Mouse (Mus musculus) embryonic facial prominence, embryonic 13.5 days (tissue): Measurements from ENCODE around the gene Dapp1. TPM values are rescaled to one million over a fixed set of nuclear protein-coding genes. Genes with fewer than 3 reads are reported as not detected.
A peak's percentile ranks its signal among the peaks of the same experiment; 100 is the strongest.

Experiments used
- ATAC-seq: fragments of 200-750 bp; cut with Nextera tagmentation; 2 replicates; pipeline ENCODE4 v1.8.0; 2017; ENCODE audit warnings: low read depth; ENCODE audit not compliant: insufficient number of reproducible peaks, insufficient read depth, low FRiP score, low TSS enrichment
- H3K27ac ChIP-seq: fragments of 300-500 bp; sonication (generic); 2 replicates; pipeline ENCODE4 v1.5.1; 2015; ENCODE audit warnings: moderate library complexity, mild to moderate bottlenecking, inconsistent platforms
- H3K27me3 ChIP-seq: fragments of 300-500 bp; sonication (generic); 2 replicates; pipeline ENCODE4 v1.6.1; 2015; ENCODE audit warnings: mild to moderate bottlenecking, inconsistent platforms
- H3K36me3 ChIP-seq: fragments of 300-500 bp; sonication (generic); 2 replicates; pipeline ENCODE4 v1.6.1; 2015; ENCODE audit warnings: mild to moderate bottlenecking, inconsistent platforms
- H3K4me1 ChIP-seq: fragments of 300-500 bp; sonication (generic); 2 replicates; pipeline ENCODE4 v1.6.1; 2015; ENCODE audit warnings: inconsistent platforms
- H3K4me2 ChIP-seq: fragments of 300-500 bp; sonication (generic); 2 replicates; pipeline ENCODE4 v1.6.1; 2015; ENCODE audit warnings: moderate library complexity, mild to moderate bottlenecking, inconsistent platforms
- H3K4me3 ChIP-seq: fragments of 300-500 bp; sonication (generic); 2 replicates; pipeline ENCODE4 v1.5.1; 2015; ENCODE audit warnings: mild to moderate bottlenecking, inconsistent platforms
- H3K9ac ChIP-seq: fragments of 300-500 bp; sonication (generic); 2 replicates; pipeline ENCODE4 v1.6.1; 2015; ENCODE audit warnings: mild to moderate bottlenecking, inconsistent platforms
- H3K9me3 ChIP-seq: fragments of 300-500 bp; sonication (generic); 2 replicates; pipeline ENCODE4 v1.6.1; 2016; ENCODE audit warnings: inconsistent platforms
- WGBS: fragments of 180-500 bp; shearing (Covaris S2); methylation state at CpG from one replicate; pipeline ENCODE4 v1.1.7; 2015; ENCODE audit warnings: mixed read lengths; 5-methylcytosine and 5-hydroxymethylcytosine counted together
- polyA plus RNA-seq: library from polyadenylated mRNA; unstranded; fragments of >200 nt; fragmentation: Nextera tagmentation; extraction: Ambion mirVana; gene quantifications from 2 replicates; pipeline ENCODE4 v1.2.1, GENCODE M21; 2015

Gene Dapp1
- polyA plus RNA-seq, 1 experiment from 2014 or later: 5.9 TPM

- WGBS: 82% methylated on average over 7 of the region's 7 CpGs
- no peaks in the 10 kb centered on the region for H3K36me3 ChIP-seq
- ATAC-seq: no peak
Measured at GRCm38 (mm10) chr3:138003264-138003663, 21.9 kb upstream of the Dapp1 start.

GRCm38 (mm10) chr3:138002545-138002944 is 21.2 kb upstream of the Dapp1 start:
- H3K4me3 ChIP-seq: no peak overlapping the region
- H3K4me2 ChIP-seq: no peak overlapping the region
- H3K27ac ChIP-seq: no peak overlapping the region
- no peaks in the 10 kb centered on the region for H3K9me3 ChIP-seq
- no peak for ATAC-seq
- H3K27me3 ChIP-seq: no peaks in the 10 kb centered on the region
- H3K4me1 ChIP-seq: peaks cover 12% of the 10 kb centered on the region
- H3K9ac ChIP-seq: no peak overlapping the region
- WGBS: 85% methylated on average over 6 of the region's 6 CpGs
- no peaks in the 10 kb centered on the region for H3K36me3 ChIP-seq

More at GRCm38 (mm10) chr3:138003264-138003663, 21.9 kb upstream of the Dapp1 start:
- Histone ChIP-seq H3K27me3 (no peaks in the 10 kb centered on the region), H3K4me3 (no peak overlapping the region), H3K9me3 (no peaks in the 10 kb centered on the region), H3K4me2 (no peak overlapping the region), H3K27ac (no peak overlapping the region), H3K9ac (no peak overlapping the region), H3K4me1 (peaks cover 12% of the 10 kb centered on the region)

- Histone ChIP-seq H3K36me3 (no peaks in the 10 kb centered on the region), H3K4me3 (no peak overlapping the region), H3K27ac (no peak overlapping the region), H3K4me2 (no peak overlapping the region), H3K9me3 (no peaks in the 10 kb centered on the region), H3K4me1 (peaks cover 10% of the 10 kb centered on the region), H3K27me3 (no peaks in the 10 kb centered on the region), H3K9ac (no peak overlapping the region)
- no peak for ATAC-seq
- 71% methylated on average over 4 of the region's 4 CpGs for WGBS
Measured at GRCm38 (mm10) chr3:138001865-138002264, 20.5 kb upstream of the Dapp1 start.

- Histone ChIP-seq H3K9ac (no peak overlapping the region), H3K4me1 (peaks cover 6% of the 10 kb centered on the region), H3K27ac (no peak overlapping the region), H3K36me3 (no peaks in the 10 kb centered on the region), H3K4me2 (no peak overlapping the region), H3K9me3 (no peaks in the 10 kb centered on the region), H3K27me3 (no peaks in the 10 kb centered on the region), H3K4me3 (no peak overlapping the region)
- ATAC-seq: no peak
- 44% methylated on average over 4 of the region's 4 CpGs for WGBS
Measured at GRCm38 (mm10) chr3:138000724-138001069, 19.4 kb upstream of the Dapp1 start.

GRCm38 (mm10) chr3:138000062-138000723 is 18.8 kb upstream of the Dapp1 start:
- Histone ChIP-seq H3K4me1 (peaks cover 6% of the 10 kb centered on the region), H3K9me3 (no peaks in the 10 kb centered on the region), H3K4me2 (no peak overlapping the region), H3K27me3 (no peaks in the 10 kb centered on the region), H3K4me3 (no peak overlapping the region), H3K27ac (no peak overlapping the region), H3K9ac (no peak overlapping the region), H3K36me3 (no peaks in the 10 kb centered on the region)
- ATAC-seq: no peak
- WGBS: 88% methylated on average over 8 of the region's 8 CpGs

- H3K4me3 ChIP-seq: no peak overlapping the region
- H3K4me1 ChIP-seq: peaks cover 8% of the 10 kb centered on the region
- WGBS: 82% methylated on average over 9 of the region's 9 CpGs
- no peaks in the 10 kb centered on the region for H3K36me3 ChIP-seq
- no peak overlapping the region for H3K27ac ChIP-seq
- no peak overlapping the region for H3K9ac ChIP-seq
- H3K9me3 ChIP-seq: no peaks in the 10 kb centered on the region
- no peak overlapping the region for H3K4me2 ChIP-seq
- no peak for ATAC-seq
- no peaks in the 10 kb centered on the region for H3K27me3 ChIP-seq
Measured at GRCm38 (mm10) chr3:137999224-137999790, 18.0 kb upstream of the Dapp1 start.

- no peaks in the 10 kb centered on the region for H3K9me3 ChIP-seq
- peaks cover 8% of the 10 kb centered on the region for H3K4me1 ChIP-seq
- 76% methylated on average over 14 of the region's 14 CpGs for WGBS
- H3K4me3 ChIP-seq: no peak overlapping the region
- no peak overlapping the region for H3K4me2 ChIP-seq
- H3K36me3 ChIP-seq: no peaks in the 10 kb centered on the region
- no peaks in the 10 kb centered on the region for H3K27me3 ChIP-seq
- H3K27ac ChIP-seq: no peak overlapping the region
- H3K9ac ChIP-seq: no peak overlapping the region
- no peak for ATAC-seq
Measured at GRCm38 (mm10) chr3:137998491-137999223, 17.3 kb upstream of the Dapp1 start.

GRCm38 (mm10) chr3:137995486-137995885 is 14.1 kb upstream of the Dapp1 start:
- H3K9me3 ChIP-seq: no peaks in the 10 kb centered on the region
- H3K36me3 ChIP-seq: no peaks in the 10 kb centered on the region
- 84% methylated on average over 7 of the region's 7 CpGs for WGBS
- H3K27ac ChIP-seq: no peak overlapping the region
- no peak overlapping the region for H3K4me3 ChIP-seq
- no peaks in the 10 kb centered on the region for H3K27me3 ChIP-seq
- H3K4me1 ChIP-seq: peaks cover 5% of the 10 kb centered on the region; the same call in 1 of the 2 replicates
- no peak overlapping the region for H3K4me2 ChIP-seq
- no peak overlapping the region for H3K9ac ChIP-seq
- ATAC-seq: no peak

GRCm38 (mm10) chr3:137994196-137994595 is 12.9 kb upstream of the Dapp1 start:
- Histone ChIP-seq H3K4me2 (no peak overlapping the region), H3K4me1 (0 out of 2 replicates have a peak, but pooled peaks cover 2% of the 10 kb centered on the region), H3K9ac (no peak overlapping the region), H3K27ac (no peak overlapping the region), H3K36me3 (no peaks in the 10 kb centered on the region), H3K9me3 (no peaks in the 10 kb centered on the region), H3K27me3 (no peaks in the 10 kb centered on the region), H3K4me3 (no peak overlapping the region)
- 94% methylated on average over 2 of the region's 2 CpGs for WGBS
- no peak for ATAC-seq

- no peak for ATAC-seq
- Histone ChIP-seq H3K4me2 (no peak overlapping the region), H3K27me3 (no peaks in the 10 kb centered on the region)
Measured at GRCm38 (mm10) chr3:137992366-137992765, 11.0 kb upstream of the Dapp1 start.

GRCm38 (mm10) chr3:137991183-137991582 is 9.8 kb upstream of the Dapp1 start:
- Histone ChIP-seq H3K36me3 (no peaks in the 10 kb centered on the region), H3K9me3 (no peaks in the 10 kb centered on the region), H3K27me3 (no peaks in the 10 kb centered on the region), H3K4me1 (0 out of 2 replicates have a peak, but pooled peaks cover 2% of the 10 kb centered on the region), H3K4me3 (no peak overlapping the region), H3K27ac (no peak overlapping the region), H3K9ac (no peak overlapping the region), H3K4me2 (no peak overlapping the region)
- ATAC-seq: peak; percentile 70; the same call in 1 of the 2 replicates
- 11% methylated on average over 11 of the region's 11 CpGs for WGBS

More at GRCm38 (mm10) chr3:137992366-137992765, 11.0 kb upstream of the Dapp1 start:
- no peaks in the 10 kb centered on the region for H3K9me3 ChIP-seq
- H3K36me3 ChIP-seq: no peaks in the 10 kb centered on the region
- no peak overlapping the region for H3K4me3 ChIP-seq
- no peak overlapping the region for H3K27ac ChIP-seq
- WGBS: 80% methylated on average over 5 of the region's 5 CpGs
- H3K4me1 ChIP-seq: 0 out of 2 replicates have a peak, but pooled peaks cover 2% of the 10 kb centered on the region
- H3K9ac ChIP-seq: no peak overlapping the region

- Histone ChIP-seq H3K9me3 (no peaks in the 10 kb centered on the region), H3K4me2 (no peak overlapping the region), H3K4me1 (no peaks in the 10 kb centered on the region), H3K4me3 (no peak overlapping the region), H3K27me3 (no peaks in the 10 kb centered on the region), H3K9ac (no peak overlapping the region), H3K27ac (no peak overlapping the region), H3K36me3 (no peaks in the 10 kb centered on the region)
- ATAC-seq: no peak
- 87% methylated on average over 9 of the region's 9 CpGs for WGBS
Measured at GRCm38 (mm10) chr3:137989405-137989804, 8.1 kb upstream of the Dapp1 start.
